Mouse (Mus musculus) left cerebral cortex, adult 11 months (tissue): ENCODE data around the gene Plekhn1.

Experiments
- DNase-seq: peaks from one replicate; pipeline ENCODE4 v3.0.0; 2022; ENCODE audit warnings: low spot score

The Plekhn1 gene

GRCm38 (mm10) chr4:156234701-156235213, at the start of gene Plekhn1:
Plekhn1 (minus strand) TSS chr4:156234857.
- no peak for DNase-seq

- no peak for DNase-seq
Measured at GRCm38 (mm10) chr4:156255078-156255839, 20.6 kb upstream of the Plekhn1 start, which contains the start of gene Samd11. Samd11 (minus strand) TSS chr4:156255657.

DNA sequence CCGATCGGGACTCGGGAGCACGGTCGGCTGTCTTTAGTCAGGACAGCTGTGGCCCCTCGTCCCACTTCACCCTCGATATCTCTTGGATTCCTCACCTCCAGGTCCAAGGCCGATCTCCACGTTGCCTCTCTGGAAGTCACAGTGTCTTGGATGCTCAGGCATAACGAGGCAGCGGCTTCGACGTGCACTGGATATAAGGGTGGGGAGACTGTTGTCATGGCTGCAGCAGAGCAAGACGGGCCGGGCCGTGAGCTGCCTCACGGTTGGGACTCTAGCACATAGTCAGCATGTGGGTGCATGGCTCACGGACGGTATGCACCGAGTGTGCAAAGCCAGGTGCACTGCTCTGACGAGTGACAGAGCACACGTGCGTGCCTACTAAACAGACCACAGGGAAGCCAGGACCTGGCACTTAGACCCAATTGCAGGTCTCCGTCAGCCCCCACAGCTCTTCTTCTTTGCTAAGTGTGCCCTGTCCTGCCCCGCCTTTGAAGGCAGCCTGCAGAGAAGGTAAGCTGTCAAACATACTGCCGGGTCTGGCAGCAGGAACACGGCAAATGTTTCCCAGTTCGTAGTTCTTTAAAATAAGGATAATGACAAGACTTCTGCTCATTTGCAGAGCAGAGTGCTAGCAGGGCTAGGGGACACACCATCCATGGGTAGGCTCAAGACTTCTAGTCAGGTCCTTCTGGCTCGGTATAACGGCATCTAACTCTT, 19.9 kb upstream of the Plekhn1 start:
- no peak for DNase-seq

DNA sequence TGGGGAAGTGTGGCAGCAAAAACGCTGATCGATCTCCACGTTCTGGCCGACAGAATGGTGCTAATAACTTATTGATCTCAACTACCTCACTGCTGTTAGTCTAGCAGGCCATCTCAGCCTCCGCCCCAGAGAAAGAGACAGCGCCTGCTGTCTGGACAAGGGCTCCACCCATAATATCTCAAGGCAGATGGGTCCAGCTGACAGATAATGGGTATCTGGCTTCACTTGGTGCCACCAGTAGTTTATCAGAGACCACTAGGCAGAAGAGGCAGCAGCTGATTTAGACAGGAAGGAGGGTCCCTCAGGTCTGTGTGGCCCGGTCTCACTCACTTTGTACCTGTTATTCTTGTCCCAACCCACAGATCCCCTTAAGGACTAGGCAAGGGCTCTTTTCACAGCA, 18.4 kb upstream of the Plekhn1 start:
- DNase-seq = no peak

GRCm38 (mm10) chr4:156252619-156253018, 18.0 kb upstream of the Plekhn1 start:
- no peak for DNase-seq

- no peak for DNase-seq
Measured at GRCm38 (mm10) chr4:156252140-156252539, 17.5 kb upstream of the Plekhn1 start.

DNA sequence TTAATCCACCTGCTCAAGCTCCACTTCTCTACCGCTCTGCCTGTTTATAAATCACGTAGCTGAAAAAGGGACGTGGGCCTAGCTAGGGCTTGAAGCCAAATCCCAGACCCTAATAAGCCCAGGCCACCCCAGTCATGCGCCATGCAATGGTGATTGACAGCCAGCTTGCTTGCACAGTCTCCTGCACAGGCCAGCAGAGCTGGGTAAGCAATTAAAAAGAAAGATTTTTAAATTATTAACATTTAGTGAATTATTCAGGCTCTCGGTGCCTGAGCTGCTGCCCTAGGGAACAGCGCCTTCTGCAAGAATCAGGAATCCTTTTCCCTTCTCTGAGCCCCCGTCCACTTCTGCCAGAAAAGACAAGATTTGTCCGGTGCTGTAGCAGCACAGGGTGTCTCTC, 16.4 kb upstream of the Plekhn1 start:
- no peak for DNase-seq

DNA sequence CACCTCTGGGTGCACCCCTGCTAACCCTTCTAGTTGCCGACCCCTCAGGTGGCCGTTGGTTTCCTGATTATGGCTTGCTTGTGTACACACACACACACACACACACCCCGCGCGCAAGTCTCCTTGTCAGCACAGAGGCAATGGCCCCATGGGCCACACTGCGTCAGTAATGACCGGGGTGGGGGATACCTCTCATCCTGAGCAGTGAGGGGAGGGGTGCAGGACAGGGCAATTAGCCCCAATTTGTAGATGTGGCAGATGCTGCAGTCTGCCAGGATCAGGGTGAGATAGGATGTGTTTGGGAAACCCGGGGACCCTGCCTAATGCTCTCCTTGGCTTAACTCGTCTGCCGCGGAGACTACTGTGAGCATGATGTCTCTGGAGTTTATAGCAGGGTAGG, 14.9 kb upstream of the Plekhn1 start:
- DNase-seq = no peak

DNA sequence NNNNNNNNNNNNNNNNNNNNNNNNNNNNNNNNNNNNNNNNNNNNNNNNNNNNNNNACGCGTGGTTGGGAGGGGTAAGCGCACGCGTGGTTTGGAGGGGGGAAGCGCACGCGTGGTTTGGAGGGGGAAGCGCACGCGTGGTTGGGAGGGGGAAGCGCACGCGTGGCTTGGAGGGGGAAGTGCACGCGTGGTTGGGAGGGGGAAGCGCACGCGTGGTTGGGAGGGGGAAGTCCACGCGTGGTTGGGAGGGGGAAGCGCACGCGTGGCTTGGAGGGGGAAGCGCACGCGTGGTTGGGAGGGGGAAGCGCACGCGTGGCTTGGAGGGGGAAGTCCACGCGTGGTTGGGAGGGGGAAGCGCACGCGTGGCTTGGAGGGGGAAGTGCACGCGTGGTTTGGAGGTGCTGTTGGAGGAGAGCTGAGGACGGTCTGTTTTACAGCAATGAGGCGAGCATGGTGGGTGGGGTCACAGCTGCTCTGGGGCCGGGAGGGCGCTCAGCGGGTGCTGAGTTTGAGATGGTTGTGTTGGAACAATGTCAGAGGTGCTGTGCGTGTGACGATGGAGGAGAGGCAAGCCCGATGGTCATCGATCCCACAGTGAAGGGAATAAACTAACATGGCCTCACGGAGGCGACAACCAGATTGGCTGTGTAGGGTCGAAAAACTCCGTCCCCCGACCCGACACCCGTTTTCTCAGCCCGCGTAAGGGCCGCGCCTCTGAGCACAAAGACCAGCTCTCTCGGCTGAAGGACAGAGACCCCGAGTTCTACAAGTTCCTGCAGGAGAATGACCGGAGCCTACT, 2.2 kb upstream of the Plekhn1 start:
- DNase-seq = no peak

GRCm38 (mm10) chr4:156235808-156236533, 1.3 kb upstream of the Plekhn1 start, which contains the start of gene Noc2l:
Noc2l (plus strand) TSS chr4:156236010.
- DNase-seq = peak; percentile 79

- DNase-seq = no peak
Measured at GRCm38 (mm10) chr4:156235360-156235770, 708 bp upstream of the Plekhn1 start.

DNA sequence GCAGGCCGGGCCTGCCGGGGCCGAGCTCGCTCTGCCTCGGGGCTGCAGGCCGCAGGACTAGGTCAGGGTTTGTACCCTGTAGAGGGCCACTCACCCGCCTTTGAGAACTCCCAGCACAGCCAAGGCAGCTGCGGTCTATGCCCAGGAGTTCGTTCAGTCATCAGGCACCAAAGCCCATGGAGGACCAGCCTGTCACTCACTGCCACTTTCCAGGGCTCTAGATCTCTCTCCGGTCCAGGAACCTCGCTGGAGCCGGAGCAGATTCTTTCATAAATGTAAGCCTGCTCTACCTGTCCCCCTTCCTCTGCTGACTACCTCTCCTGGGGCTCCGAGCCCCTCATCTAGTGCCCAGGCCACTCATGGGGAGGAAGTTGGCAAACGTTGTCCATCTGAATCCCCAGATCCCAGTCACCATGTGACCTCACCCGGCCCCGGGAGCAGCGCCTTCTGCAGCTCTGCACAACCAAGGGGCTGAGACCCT, 596 bp downstream of the Plekhn1 start:
- no peak for DNase-seq

- DNase-seq = no peak
Measured at GRCm38 (mm10) chr4:156228393-156229024, 6.1 kb downstream of the Plekhn1 start.

DNA sequence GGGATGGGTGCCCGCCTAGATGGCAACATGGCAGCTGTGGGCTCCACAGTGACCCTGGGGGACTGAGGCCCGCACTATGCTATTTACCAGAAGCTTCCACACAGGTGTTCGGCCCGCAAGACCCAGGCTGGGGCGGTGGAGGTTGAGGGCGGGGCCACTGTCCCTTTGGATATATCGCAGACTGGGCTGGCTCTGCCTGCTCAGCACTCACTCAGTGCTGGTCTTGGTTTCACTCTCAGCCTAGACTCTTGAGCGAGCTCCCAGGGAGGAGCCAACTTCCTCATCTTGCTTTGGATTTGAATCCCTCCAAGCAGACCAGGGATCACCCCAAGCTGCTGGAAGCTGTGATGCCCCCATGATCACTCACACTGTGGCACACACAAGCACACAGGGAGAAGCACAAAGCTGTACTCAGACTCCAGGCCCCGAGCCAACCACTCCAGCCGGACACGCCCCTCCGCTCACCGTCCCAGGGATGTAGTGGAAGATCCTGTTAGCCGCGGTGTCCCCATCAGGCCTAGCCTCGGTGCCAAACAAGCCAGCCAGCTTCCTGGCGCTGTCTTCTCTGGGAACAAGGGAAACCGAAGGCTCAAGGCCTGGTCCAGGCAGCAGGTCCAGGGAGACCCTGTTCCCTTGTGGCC, 6.8 kb downstream of the Plekhn1 start:
- DNase-seq = no peak

- DNase-seq = no peak
Measured at GRCm38 (mm10) chr4:156224276-156224675, 10.4 kb downstream of the Plekhn1 start.

DNA sequence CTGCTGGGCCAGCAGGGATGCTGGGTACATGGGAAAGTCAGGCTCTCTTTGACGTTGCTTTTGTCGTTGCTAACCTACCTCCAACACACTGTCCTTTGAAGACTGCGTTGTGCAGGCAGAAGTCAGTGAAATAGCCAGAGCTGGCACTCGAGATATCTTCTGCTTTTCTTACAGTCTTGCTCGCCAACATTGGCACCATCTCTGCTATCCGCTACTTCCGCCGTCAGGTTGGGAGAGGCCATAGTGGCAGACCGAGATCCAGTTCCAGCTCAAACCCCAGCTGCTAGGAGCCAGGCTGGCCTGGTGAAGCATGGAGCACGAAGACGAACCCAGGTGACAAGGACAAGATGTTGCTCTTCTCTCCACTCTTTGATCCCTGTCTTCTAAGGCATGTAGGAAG, 14.7 kb downstream of the Plekhn1 start:
- DNase-seq = no peak

GRCm38 (mm10) chr4:156217838-156218237, 16.8 kb downstream of the Plekhn1 start:
- DNase-seq = no peak

DNA sequence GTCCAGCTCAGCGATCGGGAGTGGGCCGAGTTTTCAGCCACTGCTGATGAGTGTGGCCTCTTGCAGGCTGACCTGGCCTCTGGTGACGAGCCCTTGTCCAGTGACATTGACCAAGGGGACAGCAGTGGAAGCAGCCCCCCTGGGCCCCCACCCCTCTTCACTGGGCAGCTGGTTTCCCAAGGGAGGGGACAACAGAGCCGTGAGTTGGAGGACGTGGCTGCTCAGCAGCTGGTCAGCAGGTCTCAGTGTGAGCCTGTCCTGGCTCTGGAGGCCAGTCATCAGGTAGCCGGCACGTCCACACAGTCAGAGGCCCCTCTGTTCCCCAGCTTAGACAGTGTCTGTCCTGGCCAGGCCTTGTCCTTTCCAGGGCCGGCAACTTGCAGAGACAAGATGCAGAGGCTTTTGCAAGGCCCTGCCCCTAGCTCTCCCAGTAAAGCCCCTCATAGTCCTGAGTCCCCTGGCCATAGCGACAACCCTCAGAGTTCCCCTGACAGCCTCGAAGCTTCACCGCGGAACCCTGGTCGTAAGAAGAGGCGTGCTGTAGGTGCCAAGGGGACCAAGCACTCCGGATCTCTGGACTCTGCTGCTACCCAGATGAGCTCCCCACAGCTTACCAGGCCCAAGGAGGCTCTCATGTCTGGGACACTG, 17.5 kb downstream of the Plekhn1 start:
- no peak for DNase-seq

DNA sequence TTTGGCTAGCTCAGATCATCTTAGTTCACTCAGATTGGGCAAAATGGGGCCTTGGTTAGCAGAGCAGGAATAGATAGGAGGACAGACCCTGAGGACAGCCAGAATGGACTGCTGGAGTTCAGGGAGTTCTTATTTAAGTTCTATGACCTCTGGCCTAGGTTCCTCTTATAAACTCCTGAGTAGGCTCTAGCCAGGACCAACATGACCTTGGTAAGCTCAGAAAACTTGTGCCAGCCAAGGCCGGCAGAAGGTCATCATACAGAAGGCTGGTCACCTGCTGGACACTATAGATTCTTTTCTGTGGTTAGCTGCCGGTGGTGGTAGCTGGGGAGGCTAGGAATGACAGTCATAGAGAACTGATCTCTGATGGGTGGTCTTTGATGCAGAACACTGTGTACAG, 18.5 kb downstream of the Plekhn1 start:
- DNase-seq = no peak

- no peak for DNase-seq
Measured at GRCm38 (mm10) chr4:156215649-156216048, 19.0 kb downstream of the Plekhn1 start, which contains the start of gene Perm1. Perm1 (plus strand) TSS chr4:156215868.
